Mouse (Mus musculus) kidney, adult 8-10 months (tissue): ENCODE measurements around the gene Chrna10.

ENCODE experiments used
- DNase-seq, 2 experiments: peaks; one replicate each; pipeline ENCODE4 v3.0.0; 2022

The Chrna10 gene

DNA sequence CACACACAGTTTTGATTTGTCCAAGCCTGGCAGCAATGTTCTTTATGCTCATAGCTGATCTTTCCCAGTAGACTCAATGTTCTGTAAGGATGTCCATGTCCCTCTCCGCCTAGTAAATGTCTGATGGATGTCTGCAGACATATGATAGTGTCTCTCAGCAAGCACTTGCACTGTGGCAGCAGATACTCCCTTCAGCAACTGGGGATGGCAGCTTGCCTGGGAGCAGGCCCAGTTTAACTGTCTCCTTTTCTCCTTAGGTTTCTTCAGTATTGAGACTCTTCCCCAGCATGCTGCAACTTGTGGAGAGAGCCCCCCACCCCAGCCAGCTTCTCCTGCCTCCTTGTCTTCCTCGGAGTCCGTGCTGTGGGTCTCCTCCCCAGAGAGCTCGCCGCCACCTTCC is 34.8 kb downstream of the Chrna10 start:
- no peak for DNase-seq

- peak; percentile 23 to 52 for DNase-seq
Observed at GRCm38 (mm10) chr7:102080311-102080710, 36.3 kb downstream of the Chrna10 start.

- DNase-seq, result peak; percentile 34 to 39
Observed at GRCm38 (mm10) chr7:102078517-102078916, 38.1 kb downstream of the Chrna10 start.

- no peak for DNase-seq
Observed at GRCm38 (mm10) chr7:102076714-102077296, 39.8 kb downstream of the Chrna10 start.

- DNase-seq, result no peak
Observed at GRCm38 (mm10) chr7:102066363-102066762, 50.3 kb downstream of the Chrna10 start.

DNA sequence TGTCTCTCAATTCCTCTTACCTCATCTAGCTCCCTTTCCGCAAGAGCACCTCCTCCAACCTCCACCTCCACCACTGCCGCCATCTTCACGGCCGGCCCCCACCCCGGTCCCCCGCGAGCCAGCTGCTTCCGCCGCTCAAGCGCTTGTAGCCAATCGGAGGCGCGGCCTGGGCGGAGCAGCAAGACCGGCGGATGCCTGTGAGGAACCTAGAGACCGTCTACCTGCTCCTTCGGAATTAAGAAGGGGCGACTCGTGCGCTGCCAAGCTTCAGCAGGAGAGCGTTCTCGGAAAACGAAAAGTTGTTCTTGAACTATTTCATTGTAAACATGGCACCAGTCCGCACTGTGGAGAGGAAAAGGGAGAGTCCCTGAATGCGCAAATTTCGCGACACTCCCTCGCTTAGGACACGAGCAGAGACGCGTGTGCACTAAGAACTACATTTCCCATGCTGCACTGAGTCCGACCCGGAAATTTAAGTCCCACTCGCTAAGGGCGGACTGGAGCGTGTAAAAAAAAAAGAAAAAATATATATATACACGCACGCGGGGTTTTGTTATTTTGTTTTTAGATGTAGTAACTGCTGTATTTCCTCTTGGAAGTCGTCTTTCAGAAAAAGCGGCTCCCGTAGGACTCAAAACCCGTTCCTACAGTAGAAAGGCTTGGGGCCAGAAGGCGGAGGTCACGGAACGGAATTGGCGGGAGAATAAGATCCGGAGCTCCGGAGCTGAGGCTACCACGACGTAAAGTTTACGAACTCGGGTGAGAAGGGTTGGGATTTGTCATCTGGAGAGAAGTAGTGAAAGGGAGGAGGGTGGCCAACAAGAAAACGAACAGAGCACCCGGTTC is 51.4 kb downstream of the Chrna10 start, which contains the start of the genes Rnf121, Xndc1 and Xntrpc:
Rnf121 (minus strand) TSS at position 424 of the 846 bp plus-strand sequence.
Xndc1 (plus strand) TSS at position 466 of the 846 bp plus-strand sequence.
Xntrpc (plus strand) TSS at position 668 of the 846 bp plus-strand sequence.
- peak; percentile 90 to 93 for DNase-seq

GRCm38 (mm10) chr7:102064655-102065045 is 52.0 kb downstream of the Chrna10 start:
- DNase-seq, result no peak

GRCm38 (mm10) chr7:102063891-102064290 is 52.7 kb downstream of the Chrna10 start:
- no peak for DNase-seq

DNA sequence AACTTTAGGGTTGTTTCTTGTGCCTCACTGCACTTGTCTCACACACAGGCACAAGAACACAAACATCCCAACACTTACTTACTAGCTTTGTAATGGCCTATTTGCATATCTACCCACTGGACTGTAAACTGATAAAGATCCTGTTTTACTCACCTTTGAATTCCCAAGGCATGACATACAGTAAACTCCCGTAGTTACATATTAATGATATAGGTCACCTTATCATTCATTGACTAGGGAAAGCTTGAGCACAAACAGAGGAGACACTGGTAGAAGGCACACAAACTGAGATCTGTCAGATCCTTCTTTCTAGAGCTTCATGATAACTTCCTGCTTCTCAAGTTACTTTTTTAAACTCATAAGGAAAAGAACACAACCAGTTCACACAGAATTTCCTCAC is 54.4 kb downstream of the Chrna10 start:
- peak in 1 of 2 experiments; percentile 11 for DNase-seq

DNA sequence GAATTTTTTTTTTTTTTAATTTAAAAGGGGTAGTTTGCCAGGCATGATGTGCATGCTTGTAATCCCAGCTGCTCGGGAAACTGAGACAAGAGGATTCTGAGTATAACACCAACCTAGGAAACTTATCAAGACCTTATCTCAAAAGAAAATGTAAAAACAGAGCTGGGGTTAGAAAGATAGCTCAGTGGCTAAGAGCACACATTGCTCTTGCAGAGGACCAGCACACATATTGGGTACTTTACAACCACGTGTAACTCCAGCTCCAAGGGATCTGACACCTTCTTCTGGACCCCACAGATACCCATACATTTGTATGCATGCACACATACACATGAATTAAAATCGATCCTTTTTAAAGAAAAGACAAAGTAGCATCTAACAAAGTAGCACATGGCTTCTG is 55.3 kb downstream of the Chrna10 start:
- DNase-seq, result no peak
